Mouse (Mus musculus) T-helper 17 cell (primary cell): ENCODE data around the gene Slc12a1.

Experiments
- in situ Hi-C, 2 experiments: fragments of 300-600 bp; cut with MboI, MseI; formaldehyde crosslinking; loops; 1 replicate in 1 of 2; 2 replicates in 1 of 2; pipeline ENCODE4 v1.15.1; 2025; ENCODE audit warnings: high pct_unique_total_duplicates in 2 of 2

Gene Slc12a1

DNA sequence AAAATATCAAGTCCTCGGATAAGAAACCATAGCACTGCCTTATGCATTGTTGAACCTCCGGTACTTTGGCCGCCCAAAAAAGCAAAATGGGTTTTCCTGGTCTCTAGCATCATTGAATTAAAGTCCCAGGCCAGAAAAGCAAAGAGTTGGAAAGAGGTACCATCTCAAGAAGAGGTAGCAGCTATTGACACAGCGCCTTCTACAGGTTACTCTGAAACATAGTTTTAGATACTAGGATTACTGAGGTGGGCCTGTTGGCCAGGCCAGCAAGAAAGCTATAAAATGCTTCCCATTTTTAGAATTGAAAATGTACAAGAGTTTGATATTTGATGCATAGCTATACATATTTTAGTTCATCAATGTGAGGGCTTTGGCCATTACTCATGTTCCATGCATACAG is 97.6 kb downstream of the Slc12a1 start:
- in situ Hi-C loops, result loop anchor here (5.0 to 10.0 kb wide), 3 partner anchors 125 to 1415 kb away; partner anchors contain the start of gene Myef2 (in 2 of the 2)

DNA sequence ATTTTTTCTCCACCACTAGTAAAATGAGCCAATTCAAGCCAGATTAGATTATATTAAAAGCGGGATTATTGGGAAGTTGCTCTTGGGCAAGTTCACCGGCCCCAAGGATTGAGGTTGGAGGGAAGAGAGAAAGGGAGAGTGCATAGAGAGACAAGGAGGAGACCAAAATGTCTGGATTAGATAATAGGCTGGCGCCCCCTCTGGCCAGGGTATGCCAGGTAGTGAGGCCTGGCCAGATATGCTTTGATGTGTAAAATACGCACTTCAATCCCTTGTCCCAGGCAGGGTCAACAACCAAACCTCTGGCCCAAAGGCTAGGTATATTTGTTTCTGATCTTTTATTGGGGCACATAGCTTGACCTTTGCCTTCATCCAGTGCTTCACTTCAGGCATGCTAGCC is 99.5 kb downstream of the Slc12a1 start:
- in situ Hi-C loops, result loop anchor here in 1 of 2 experiments (10.0 kb wide), 1 partner anchor 1413 kb away; no protein-coding TSS in a partner anchor

DNA sequence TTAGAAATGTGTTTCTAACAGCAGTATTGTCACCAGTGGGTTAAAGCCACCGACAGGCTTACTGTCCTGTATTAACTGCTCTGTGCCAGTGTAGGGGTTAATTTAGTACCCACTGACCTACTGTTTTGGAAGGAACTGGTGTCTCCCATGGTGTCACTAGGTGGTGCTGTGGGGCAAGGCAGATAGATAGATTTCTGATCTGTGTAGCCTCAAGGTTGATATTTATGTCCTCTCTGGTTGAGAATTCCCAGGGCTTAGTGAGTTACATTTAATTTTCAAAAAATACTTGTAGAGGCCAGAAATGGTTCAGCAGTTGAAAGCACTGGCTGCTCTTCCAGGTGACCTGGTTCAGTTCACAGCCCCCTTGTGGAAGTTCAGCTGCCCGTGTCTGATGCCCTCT is 100.0 kb downstream of the Slc12a1 start:
- in situ Hi-C loops, result loop anchor here in 1 of 2 experiments (10.0 kb wide), 1 partner anchor 1413 kb away; no protein-coding TSS in a partner anchor

DNA sequence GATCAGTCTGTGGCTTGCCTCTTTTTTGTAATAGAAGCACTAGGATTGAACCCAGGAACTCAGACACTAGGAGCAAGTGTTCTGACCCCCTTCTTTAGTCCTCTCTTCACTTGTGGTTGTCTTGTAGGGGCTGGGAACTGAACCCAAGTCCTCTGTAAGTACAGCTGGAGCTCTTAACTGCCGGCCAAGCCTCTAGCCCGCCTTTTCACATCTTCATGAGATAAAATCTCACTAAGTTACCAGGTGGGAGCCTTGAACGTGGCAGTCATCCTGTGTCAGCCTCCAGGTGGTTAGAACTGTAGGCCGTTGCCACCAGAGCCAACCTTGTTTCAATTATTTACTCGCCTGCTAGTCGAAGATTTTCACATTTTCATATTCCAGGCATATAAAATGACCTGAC is 101.4 kb downstream of the Slc12a1 start:
- in situ Hi-C loops, result loop anchor here in 1 of 2 experiments (10.0 kb wide), 1 partner anchor 1411 kb away; no protein-coding TSS in a partner anchor

DNA sequence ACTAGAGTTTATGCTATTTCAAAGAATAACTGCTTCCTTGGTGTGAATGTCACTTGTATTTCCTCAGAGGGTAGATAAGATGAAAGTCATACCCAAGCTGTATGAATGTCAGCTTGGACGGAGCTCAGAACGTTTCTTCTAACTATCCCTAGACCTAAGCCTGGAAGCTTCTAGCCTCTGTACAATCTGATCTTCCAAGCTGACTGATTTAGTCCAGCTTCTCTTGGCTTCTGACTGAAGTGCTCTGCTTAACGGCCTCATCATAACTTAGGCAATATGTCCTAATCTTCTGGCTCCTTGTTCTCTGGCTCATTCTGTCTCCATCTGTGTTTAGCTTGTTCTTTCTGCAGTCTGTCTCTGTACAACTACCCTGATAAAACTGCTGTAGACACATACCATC is 102.3 kb downstream of the Slc12a1 start:
- in situ Hi-C loops, result loop anchor here in 1 of 2 experiments (10.0 kb wide), 1 partner anchor 1410 kb away; no protein-coding TSS in a partner anchor

DNA sequence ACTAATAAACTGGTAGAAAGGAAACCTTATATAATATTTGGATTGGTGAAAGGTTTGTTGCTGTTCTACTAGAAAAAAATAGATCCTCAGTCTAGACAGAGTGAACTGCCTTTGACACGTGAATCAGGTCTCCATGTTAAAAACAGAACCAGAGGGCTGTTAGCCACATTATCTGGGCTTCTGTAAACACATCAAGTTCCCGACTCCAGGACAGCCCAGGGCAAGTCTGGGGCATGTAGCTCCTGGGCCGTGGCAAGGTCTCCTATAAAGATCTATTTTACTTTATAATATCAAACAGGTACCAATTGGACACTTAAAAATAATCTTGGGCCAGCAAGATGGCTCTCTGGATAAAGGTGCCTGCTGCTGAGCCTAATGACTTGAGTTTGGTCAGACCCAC is 103.6 kb downstream of the Slc12a1 start:
- in situ Hi-C loops, result loop anchor here in 1 of 2 experiments (10.0 kb wide), 1 partner anchor 1409 kb away; no protein-coding TSS in a partner anchor

DNA sequence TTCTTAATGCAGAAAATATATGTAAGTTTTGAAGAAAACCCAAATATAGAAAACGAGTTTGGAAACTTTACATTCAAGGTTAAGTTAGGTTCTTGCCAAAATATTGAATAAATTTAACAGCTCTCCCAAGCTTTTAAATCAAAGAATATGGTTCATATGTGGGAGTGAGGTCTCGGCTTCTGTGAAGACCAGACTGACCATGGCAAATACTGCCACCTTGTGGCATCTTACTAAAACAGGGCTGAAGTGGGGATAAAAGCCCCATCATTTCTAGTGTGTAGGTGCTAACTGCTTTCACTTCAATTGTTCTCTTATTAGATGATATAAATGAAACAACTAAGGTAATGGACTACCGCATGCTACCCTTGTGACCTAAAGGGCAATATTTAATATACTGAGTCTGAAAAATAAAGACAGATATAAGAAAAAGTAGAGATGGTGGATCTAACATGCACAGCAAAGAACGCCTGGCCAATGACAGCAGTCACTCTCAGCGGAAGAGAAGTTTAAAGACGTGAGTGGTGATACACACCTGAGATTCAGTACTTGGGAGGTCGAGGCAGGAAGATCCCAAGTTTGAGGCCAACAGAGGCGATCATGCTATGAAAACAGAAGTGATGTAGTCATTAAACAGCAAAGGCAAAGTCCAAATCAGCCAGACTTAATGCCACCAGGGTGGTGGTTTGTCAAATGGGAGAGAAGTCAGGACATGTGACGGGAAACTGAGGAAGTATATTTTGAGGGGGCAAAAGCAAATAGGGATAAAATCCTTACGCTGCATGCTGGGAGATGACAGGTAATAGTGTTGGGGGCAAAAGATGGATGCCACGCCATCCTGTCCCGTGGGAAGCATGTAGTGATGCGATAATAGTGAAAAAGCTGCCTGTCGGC is 107.2 kb downstream of the Slc12a1 start:
- in situ Hi-C loops, result loop anchor here in 1 of 2 experiments (10.0 kb wide), 1 partner anchor 1405 kb away; no protein-coding TSS in a partner anchor

DNA sequence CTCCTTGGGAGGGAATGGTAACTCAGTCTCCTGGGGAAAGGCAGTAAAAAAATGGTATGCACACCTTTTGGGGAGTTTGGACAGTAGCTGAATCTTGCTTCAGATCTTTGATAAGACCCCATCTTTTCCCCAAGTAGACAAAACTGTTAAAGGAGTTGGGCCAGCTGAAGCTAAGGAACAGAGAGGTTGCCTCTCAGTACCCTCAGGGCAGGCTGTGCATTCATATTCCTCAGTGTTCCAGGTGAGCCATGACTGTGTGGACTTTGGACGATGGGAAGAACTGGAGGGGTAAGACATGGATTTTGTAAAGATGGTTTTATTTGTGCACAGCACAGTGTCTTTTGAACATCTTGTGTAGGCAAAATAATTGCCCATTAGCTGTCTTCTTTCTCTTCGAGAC is 108.0 kb downstream of the Slc12a1 start:
- in situ Hi-C loops, result no loop called here

DNA sequence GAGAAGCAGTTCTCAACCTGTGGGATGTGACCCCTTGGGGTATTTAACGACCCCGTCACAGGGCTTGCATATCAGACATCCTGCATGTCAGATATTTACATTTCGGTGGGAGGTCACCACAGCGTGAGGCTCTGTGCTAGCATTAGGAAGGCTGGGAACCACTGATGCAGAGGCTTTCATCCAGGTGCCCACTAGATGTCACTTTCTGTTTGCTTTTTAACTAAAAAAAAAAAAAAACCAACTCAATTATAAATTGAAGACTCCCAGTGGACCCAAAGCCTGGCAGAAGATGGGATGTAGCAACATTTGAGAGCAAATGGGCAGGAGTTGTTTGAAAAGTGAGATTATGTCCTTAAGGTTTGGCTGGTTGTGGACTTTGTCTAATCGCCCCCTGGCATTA is 110.8 kb downstream of the Slc12a1 start:
- in situ Hi-C loops, result no loop called here

DNA sequence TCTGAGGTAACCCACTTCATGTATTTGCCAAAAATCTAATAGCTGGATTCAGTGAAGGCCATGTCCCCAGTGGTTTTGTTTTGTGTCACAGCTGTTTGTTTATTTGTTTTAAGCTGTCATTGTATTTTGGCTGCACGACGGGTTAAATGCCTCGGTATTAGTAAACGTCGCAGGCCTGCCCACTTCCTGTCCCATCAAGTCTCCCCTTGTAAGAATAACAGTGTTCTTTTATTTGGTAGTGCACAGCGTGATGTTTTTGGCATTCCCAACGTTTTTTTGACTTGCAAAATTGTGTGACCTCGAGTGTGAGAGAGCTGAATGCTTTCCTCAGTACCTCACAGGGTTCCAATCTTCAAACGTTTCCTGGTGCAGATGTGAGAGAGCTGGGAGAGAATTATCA is 111.4 kb downstream of the Slc12a1 start:
- in situ Hi-C loops, result no loop called here

DNA sequence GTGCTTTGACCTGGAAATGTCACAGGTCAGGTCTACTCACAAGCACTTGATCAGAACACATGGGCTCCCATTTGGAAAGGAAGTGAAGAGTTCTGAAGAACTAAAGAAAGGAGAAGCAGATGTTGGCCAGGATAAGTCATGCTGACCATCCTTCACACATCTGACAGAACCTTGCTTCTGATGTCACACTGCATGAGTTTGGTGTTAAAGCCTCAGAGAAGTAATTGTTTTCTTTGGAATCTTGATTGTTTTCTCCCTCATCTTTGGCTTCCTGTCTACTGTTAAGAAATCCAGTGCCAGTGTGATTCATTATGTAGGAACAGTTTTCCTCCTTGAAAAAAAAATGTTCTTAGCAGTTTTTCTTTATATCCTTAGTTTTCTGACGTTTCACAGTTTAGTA is 116.6 kb downstream of the Slc12a1 start:
- in situ Hi-C loops, result no loop called here

DNA sequence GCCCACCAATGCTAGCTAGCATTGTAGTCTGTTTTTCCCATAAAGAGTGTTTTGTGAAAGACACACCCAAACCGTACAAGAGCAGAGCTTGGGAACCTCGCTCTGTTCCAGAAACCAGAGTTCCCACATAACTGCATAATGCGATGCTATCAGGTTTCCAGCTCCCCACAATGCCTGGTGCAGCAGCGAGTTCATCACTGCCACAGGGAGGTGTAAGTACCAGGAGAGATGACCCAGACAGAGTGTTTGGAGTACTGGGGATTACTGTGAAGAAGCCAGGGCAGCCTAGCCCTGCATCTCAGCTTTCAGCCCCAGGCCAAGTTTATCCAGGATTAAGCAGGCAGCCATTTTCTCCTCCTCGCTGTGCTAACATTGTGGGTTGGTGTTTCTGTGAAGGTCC is 123.3 kb downstream of the Slc12a1 start:
- in situ Hi-C loops, result no loop called here

DNA sequence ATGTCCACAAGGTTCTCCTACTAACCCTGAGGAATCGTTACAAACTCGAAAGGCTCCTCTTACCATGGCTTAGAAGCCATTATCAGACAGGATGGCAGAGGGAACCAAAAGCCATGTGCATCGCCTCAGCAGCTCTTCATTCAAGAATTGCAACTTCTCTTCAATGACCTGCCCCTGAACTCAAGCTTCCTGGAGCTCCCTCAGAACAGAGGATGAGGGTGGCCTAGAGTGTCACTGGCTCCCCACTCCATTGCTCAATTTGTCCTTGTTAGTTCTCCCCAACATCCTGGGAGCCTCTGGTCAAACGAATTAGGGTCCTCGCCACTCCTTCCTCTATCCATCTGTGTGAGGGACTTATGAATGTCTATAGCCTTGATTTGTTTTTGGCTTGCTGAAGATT is 124.4 kb downstream of the Slc12a1 start:
- in situ Hi-C loops, result no loop called here

DNA sequence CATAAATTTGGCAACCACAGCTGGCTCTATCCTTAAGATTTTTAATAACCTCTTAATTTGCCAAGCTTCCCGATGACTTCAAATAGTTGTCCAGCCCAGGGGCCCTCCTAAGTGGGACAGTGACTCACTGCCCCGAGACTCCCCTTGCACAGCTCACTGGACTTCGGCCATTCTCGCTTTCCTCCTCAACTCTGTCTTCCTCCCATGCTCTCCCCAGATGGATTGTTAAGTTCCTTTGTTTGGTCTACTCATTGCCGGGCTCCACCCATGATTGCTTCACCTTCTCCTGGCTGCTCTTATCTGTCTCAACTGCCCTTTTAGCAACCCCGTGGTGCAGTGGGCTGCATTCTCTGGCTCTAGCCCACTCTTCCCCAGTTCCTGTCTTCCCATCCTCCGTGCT is 126.2 kb downstream of the Slc12a1 start:
- in situ Hi-C loops, result no loop called here
